Mouse (Mus musculus) forebrain, embryonic 15.5 days (tissue): ENCODE measurements around the gene Rtl10. TPM values are rescaled to one million over a fixed set of nuclear protein-coding genes. Genes with fewer than 3 reads are reported as not detected.
"Not testable (repeated sequence)": the region's sequence is repeated elsewhere in the genome, so short reads cannot be mapped to it uniquely, and the experiment has no call there.

Source experiments
- ATAC-seq: fragments of 200-750 bp; cut with Nextera tagmentation; replicated peaks from 2 replicates; pipeline ENCODE4 v1.8.0; 2017; ENCODE audit warnings: mild to moderate bottlenecking, moderate TSS enrichment, moderate library complexity
- H3K27ac ChIP-seq: fragments of 300-500 bp; sonication (generic); replicated peaks from 2 replicates; pipeline ENCODE4 v1.5.1; 2015; ENCODE audit warnings: mild to moderate bottlenecking, inconsistent platforms
- H3K27me3 ChIP-seq: fragments of 300-500 bp; sonication (generic); 2 replicates; pipeline ENCODE4 v1.6.1; 2015; ENCODE audit warnings: inconsistent platforms
- H3K36me3 ChIP-seq: fragments of 300-500 bp; sonication (generic); 2 replicates; pipeline ENCODE4 v1.6.1; 2015; ENCODE audit warnings: mild to moderate bottlenecking, inconsistent platforms
- H3K4me1 ChIP-seq: fragments of 300-500 bp; sonication (generic); 2 replicates; pipeline ENCODE4 v1.6.1; 2015; ENCODE audit warnings: inconsistent platforms
- H3K4me2 ChIP-seq: fragments of 300-500 bp; sonication (generic); replicated peaks from 2 replicates; pipeline ENCODE4 v1.6.1; 2015; ENCODE audit warnings: mild to moderate bottlenecking, inconsistent platforms
- H3K4me3 ChIP-seq: fragments of 300-500 bp; sonication (generic); 2 replicates; pipeline ENCODE4 v1.5.1; 2015; ENCODE audit warnings: mild to moderate bottlenecking, inconsistent platforms
- H3K9ac ChIP-seq: fragments of 300-500 bp; sonication (generic); replicated peaks from 2 replicates; pipeline ENCODE4 v1.6.1; 2015; ENCODE audit warnings: mild to moderate bottlenecking, inconsistent platforms
- H3K9me3 ChIP-seq: fragments of 300-500 bp; sonication (generic); 2 replicates; pipeline ENCODE4 v1.6.1; 2016; ENCODE audit warnings: inconsistent platforms
- whole genome bisulfite sequencing: fragments of 180-500 bp; shearing (Covaris S2); methylation state at CpG from one replicate; pipeline ENCODE4 v1.1.7; 2015; ENCODE audit warnings: mixed read lengths; 5-methylcytosine and 5-hydroxymethylcytosine counted together
- polyA plus RNA-seq: library from polyadenylated mRNA; unstranded; fragments of >200 nt; fragmentation: Nextera tagmentation; extraction: Ambion mirVana; gene quantifications from 2 replicates; pipeline ENCODE4 v1.2.1, GENCODE M21; 2015

Rtl10 gene
- polyA plus RNA-seq, 1 experiment from 2014 or later, result 3.4 TPM

DNA sequence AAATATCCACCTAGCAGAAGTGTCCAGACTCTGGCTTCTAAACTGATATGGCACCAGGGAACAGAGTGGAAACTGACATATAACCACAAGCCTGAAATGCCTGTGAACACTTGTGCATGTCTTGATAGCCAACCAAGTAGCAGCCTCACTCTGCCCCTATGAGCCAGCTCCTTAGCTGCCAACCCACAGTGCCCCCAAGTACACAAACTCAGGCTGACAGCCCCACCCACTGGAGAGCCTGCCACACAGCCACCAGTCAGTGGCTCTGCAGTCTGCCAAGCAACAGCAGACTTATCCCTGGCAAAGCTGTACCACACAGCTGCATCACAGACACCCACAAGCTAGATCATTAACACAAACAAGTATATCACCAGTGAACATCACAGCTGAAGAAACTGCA, 19.4 kb downstream of the Rtl10 start:
- Histone ChIP-seq H3K27me3 (no peaks in the 10 kb centered on the region), H3K9me3 (no peaks in the 10 kb centered on the region), H3K4me1 (no peaks in the 10 kb centered on the region), H3K27ac (no peak overlapping the region), H3K4me3 (no peak overlapping the region), H3K36me3 (no peaks in the 10 kb centered on the region), H3K4me2 (no peak overlapping the region), H3K9ac (no peak overlapping the region)
- no peak for ATAC-seq

DNA sequence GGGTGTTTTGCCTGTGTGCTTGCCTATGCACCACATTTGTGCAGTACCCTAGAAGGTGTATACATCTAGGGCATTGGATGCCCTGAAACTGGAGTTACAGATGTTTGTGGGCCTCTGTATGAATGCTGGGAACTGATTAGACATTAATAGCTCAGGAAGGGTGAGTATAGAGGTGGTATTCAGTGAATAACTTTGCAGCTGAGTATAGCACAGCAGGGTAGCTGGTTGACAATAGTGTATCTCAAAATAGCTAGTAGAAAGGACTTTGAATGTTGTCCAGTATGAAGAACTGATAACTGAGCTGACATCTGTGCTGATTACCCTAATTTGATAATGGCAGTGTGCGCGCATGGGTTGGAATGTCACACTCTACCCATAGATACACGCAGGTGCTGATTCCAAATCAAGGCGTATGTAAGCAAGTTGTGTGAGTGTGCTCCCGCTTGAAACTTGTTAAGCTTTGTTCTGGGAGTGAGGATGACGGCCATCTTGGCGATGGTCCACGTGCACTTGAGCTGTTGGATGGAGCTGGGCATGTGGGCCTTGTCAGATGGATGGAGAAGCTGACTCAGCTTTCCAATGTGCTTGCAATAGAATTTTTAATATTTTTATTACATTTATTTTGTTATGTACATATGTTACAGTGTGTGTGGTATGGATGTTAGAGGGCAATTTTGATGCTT, 25.0 kb downstream of the Rtl10 start:
- Histone ChIP-seq H3K36me3 (no peaks in the 10 kb centered on the region), H3K9ac (no peak overlapping the region), H3K9me3 (no peaks in the 10 kb centered on the region), H3K27me3 (no peaks in the 10 kb centered on the region), H3K4me3 (no peak overlapping the region), H3K4me1 (no peaks in the 10 kb centered on the region), H3K4me2 (no peak overlapping the region), H3K27ac (no peak overlapping the region)
- whole genome bisulfite sequencing, result 80% methylated on average over 8 of the region's 8 CpGs
- no peak for ATAC-seq

DNA sequence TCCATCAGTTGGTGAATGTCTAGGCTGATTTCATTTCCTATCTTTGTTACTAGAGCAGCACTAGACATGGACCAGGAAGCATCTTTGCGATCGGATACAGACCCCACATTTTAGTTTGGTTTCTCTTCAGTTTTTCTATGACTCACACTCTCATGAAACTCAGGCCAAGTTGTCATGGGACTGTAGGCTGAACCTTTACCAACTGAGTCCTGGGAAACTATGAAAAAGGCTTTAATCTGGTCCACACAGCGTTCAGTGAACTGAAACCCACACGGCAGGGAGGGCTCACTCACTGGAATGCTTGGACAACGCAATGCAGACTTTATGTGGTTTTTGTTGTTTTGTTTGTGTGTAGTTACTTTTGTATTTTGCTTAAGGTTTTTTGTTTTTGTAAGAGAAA, 30.0 kb downstream of the Rtl10 start:
- Histone ChIP-seq H3K4me2 (no peak overlapping the region), H3K4me3 (no peak overlapping the region), H3K4me1 (no peaks in the 10 kb centered on the region), H3K27me3 (no peaks in the 10 kb centered on the region), H3K36me3 (no peaks in the 10 kb centered on the region), H3K27ac (no peak overlapping the region), H3K9ac (no peak overlapping the region), H3K9me3 (no peaks in the 10 kb centered on the region)
- ATAC-seq, result no peak
- WGBS, result 83% methylated on average over 5 of the region's 5 CpGs

DNA sequence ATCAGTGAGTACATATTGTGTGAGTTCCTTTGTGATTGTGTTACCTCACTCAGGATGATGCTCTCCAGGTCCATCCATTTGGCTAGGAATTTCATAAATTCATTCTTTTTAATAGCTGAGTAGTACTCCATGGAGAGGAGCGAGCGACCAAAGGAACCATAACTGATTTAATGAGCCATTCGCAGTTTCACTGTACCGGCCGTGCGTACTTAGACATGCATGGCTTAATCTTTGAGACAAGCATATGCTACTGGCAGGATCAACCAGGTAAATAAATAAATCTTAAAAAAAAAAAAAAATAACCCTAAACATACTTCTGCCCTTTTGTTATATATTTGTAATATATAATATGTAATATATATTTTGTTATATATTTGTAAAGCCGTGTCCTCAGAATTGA, 34.4 kb downstream of the Rtl10 start:
- 95% methylated on average over 7 of the region's 7 CpGs for WGBS
- H3K4me2 ChIP-seq, H3K27ac ChIP-seq, H3K9ac ChIP-seq, H3K9me3 ChIP-seq, H3K27me3 ChIP-seq, H3K36me3 ChIP-seq, H3K4me1 ChIP-seq, H3K4me3 ChIP-seq: not testable (repeated sequence)
- peak; percentile 98 for ATAC-seq

DNA sequence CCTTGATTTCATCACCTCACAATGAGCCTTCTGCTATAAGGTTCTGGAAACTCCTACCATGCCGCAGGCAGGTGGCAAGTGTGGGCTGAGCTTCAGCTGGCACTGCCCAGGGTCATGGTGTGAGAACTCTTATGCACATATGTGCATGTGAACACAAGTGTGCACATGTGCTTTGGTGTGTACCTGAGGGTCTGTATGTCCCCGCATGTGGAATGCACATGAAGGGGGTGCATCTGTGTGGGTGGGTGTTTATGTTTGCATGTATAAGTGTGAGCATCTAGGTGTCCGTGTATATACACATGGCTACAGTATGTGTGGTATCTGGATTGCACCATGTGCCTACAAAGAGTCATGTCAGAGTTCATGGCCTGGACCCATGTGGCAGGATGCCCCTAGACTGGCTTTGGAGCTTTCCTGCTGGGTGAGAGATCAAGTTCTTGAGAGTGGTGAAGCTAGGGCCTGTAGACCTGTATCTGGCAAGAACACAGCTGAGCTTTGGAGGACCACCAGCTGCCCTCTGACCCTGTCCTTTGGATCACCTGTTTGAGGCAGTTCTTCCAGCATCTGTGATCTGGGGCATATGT, 38.8 kb downstream of the Rtl10 start:
- Histone ChIP-seq H3K9me3 (no peaks in the 10 kb centered on the region), H3K27me3 (no peaks in the 10 kb centered on the region), H3K4me1 (no peaks in the 10 kb centered on the region), H3K36me3 (no peaks in the 10 kb centered on the region), H3K27ac (no peak overlapping the region), H3K4me3 (no peak overlapping the region), H3K9ac (no peak overlapping the region), H3K4me2 (no peak overlapping the region)
- 88% methylated on average over 3 of the region's 3 CpGs for WGBS
- 0 out of 2 replicates have a peak, but pooled peaks have one; percentile 19 for ATAC-seq

DNA sequence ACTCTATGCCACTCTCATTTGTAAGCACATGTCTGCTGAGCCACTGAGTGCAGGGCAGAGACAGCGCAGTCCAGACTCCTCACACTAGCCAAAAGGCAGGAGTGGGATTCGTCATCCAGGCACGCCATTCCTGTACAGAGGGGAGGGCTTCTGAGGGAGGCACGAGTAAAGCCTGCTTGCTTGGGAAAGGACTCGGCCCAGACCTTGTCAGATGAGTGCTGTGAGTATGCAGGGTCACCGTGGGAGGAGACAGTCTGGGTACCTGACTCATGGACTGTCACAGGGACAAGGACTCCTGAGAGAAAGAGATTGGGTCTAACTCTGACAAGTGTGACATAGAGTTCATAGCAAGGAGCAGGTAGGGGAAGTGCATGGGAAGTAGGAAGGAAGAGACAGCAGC, 40.6 kb downstream of the Rtl10 start:
- Histone ChIP-seq H3K4me2 (no peak overlapping the region), H3K9me3 (no peaks in the 10 kb centered on the region), H3K27ac (no peak overlapping the region), H3K4me1 (peaks cover 9% of the 10 kb centered on the region), H3K27me3 (no peaks in the 10 kb centered on the region), H3K9ac (no peak overlapping the region), H3K4me3 (no peak overlapping the region), H3K36me3 (no peaks in the 10 kb centered on the region)
- no peak for ATAC-seq
- 85% methylated on average over 6 of the region's 6 CpGs for WGBS

DNA sequence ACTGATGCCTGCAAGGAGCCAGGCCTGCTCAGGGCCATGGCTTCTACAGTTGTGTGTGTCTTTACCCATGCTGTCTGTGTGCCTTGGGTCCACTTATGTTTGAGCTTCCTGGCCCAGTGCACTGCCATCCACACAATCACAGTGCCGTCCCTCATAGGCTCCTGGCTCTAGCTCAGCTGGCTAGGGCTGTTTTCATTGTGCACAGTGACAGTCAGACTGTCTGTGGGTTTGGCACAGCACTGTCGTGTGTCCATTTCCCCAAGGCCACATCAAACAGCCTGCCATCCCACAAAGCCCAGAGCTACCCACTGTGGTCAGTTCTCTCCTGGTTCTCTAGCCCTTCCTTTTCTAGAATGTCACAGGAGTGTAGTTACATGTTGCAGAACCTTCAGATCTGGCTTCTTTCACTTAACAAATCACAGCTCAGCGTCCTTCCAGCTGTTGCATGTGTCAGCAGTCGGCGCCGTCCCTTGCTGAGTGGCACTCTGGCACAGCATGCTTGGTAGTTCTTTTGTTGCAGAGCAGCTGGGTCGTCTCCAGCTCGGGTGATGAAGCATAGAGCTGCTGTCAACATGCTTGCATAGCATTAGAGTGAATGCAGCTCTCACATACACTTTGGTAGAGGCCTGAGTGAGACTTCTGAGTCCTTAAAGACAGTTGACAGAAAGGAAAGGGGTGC, 44.6 kb downstream of the Rtl10 start:
- peak overlapping the region; percentile 38 for H3K27ac ChIP-seq
- peaks cover 23% of the 10 kb centered on the region for H3K4me1 ChIP-seq
- WGBS, result 41% methylated on average over 8 of the region's 8 CpGs
- no peak overlapping the region for H3K4me3 ChIP-seq
- H3K4me2 ChIP-seq, result no peak overlapping the region
- no peaks in the 10 kb centered on the region for H3K36me3 ChIP-seq
- H3K27me3 ChIP-seq, result no peaks in the 10 kb centered on the region
- no peaks in the 10 kb centered on the region for H3K9me3 ChIP-seq
- H3K9ac ChIP-seq, result no peak overlapping the region
- peak; percentile 66 for ATAC-seq

DNA sequence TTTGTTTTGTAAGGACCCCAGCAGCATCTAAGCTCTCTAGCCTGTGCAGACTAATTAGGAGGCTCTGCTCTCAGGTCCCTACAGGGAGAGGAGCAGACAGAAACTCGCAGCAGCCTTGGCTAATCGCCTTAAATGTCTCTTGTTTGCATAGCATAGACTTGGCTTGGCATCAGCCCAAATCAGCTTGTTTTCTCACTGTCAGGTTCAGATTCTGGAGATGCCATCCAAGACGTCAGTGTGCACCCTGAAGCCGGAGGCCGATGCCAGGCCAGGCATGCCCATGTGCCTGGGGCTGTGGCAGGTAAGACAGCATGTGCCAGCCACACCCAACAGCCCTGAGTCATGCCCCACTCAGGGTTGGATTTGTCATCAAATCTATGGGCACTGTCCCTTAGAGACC, 49.2 kb downstream of the Rtl10 start:
- ATAC-seq, result no peak
- Histone ChIP-seq H3K27ac (no peak overlapping the region), H3K27me3 (no peaks in the 10 kb centered on the region), H3K9me3 (no peaks in the 10 kb centered on the region), H3K4me2 (no peak overlapping the region), H3K4me3 (no peak overlapping the region), H3K36me3 (no peaks in the 10 kb centered on the region), H3K4me1 (peaks cover 23% of the 10 kb centered on the region), H3K9ac (no peak overlapping the region)
- 38% methylated on average over 5 of the region's 5 CpGs for WGBS

Other genes starting within 250 kb of the Rtl10 start
- 3.1 and 6.6 TPM in 2 replicates for gene Gm49776, start 240.6 kb upstream of the Rtl10 start, polyA plus RNA-seq
- 38.5 and 40.9 TPM in 2 replicates for gene Dgcr8, start 209.7 kb upstream of the Rtl10 start, polyA plus RNA-seq
- gene Tango2, start 150.8 kb upstream of the Rtl10 start, polyA plus RNA-seq, result 76.5 and 78.1 TPM in 2 replicates
- 63.3 and 72.0 TPM in 2 replicates for gene Arvcf, start 150.7 kb upstream of the Rtl10 start, polyA plus RNA-seq
- gene Txnrd2, start 72.5 kb upstream of the Rtl10 start, polyA plus RNA-seq, result 24.2 and 26.3 TPM in 2 replicates
- 83.0 and 84.4 TPM in 2 replicates for gene Comt, start 72.0 kb upstream of the Rtl10 start, polyA plus RNA-seq
- 16.0 and 16.4 TPM in 2 replicates for gene Gnb1l, start 188 bp upstream of the Rtl10 start, polyA plus RNA-seq
- gene Tbx1, start 91.8 kb downstream of the Rtl10 start, polyA plus RNA-seq, result 0.70 and 0.93 TPM in 2 replicates
- gene Gp1bb, start 123.5 kb downstream of the Rtl10 start, polyA plus RNA-seq, result 9.7 and 10.1 TPM in 2 replicates
- gene Gm49601, start 127.5 kb downstream of the Rtl10 start, polyA plus RNA-seq, result 20.5 and 22.0 TPM in 2 replicates
- 194 and 203 TPM in 2 replicates for gene Sept5, start 131.1 kb downstream of the Rtl10 start, polyA plus RNA-seq